Mouse (Mus musculus): ENCODE measurements around the gene Myoz2. TPM values are rescaled to one million over a fixed set of nuclear protein-coding genes. Genes with fewer than 3 reads are reported as not detected.

Myoz2 gene
- polyA plus RNA-seq, 2 experiments = not detected

GRCm38 (mm10) chr3:123075034-123075433 is 40.2 kb upstream of the Myoz2 start:
- Histone ChIP-seq H3K27me3 (ENCODE audit: control insufficient read depth, insufficient read depth, low read length) (no peaks in the 10 kb centered on the region), H3K36me3 (replicated peaks; ENCODE audit: control insufficient read depth, insufficient read depth, low read depth) (no peaks in the 10 kb centered on the region), H3K27ac (no peak overlapping the region), H3K4me3 (ENCODE audit: insufficient read depth in 1 of 2, low read depth in 2 of 2, low read length in 2 of 2) (no peak overlapping the region), H3K9me3 (ENCODE audit: control insufficient read depth, low read length) (no peaks in the 10 kb centered on the region), H3K9ac (replicated peaks) (no peak overlapping the region), H3K4me1 (replicated peaks; ENCODE audit: control insufficient read depth in 2 of 2, insufficient read depth in 2 of 2, low read length in 1 of 2) (no peaks in the 10 kb centered on the region), H3K4me2 (ENCODE audit: low read depth) (no peak overlapping the region)
- DNase-seq (ENCODE audit: low read depth in 3 of 3, low spot score in 3 of 3) = no peak
- TF ChIP-seq EP300 (IDR thresholded peaks at IDR 0.05; ENCODE audit: low read depth) (no peak), CTCF (IDR thresholded peaks at IDR 0.05; ENCODE audit: low read depth) (no peak)
- no peak for ATAC-seq (ENCODE audit: insufficient read depth)

- H3K27ac ChIP-seq = no peak overlapping the region
- TF ChIP-seq CTCF (IDR thresholded peaks at IDR 0.05; ENCODE audit: low read depth) (no peak), EP300 (IDR thresholded peaks at IDR 0.05; ENCODE audit: low read depth) (no peak)
- no peaks in the 10 kb centered on the region for H3K27me3 ChIP-seq (ENCODE audit: control insufficient read depth, insufficient read depth, low read length)
- no peak overlapping the region for H3K4me2 ChIP-seq (ENCODE audit: low read depth)
- no peak overlapping the region for H3K4me3 ChIP-seq (ENCODE audit: insufficient read depth in 1 of 2, low read depth in 2 of 2, low read length in 2 of 2)
- DNase-seq (ENCODE audit: low read depth in 3 of 3, low spot score in 3 of 3) (no peak), ATAC-seq (ENCODE audit: insufficient read depth) (no peak)
- H3K9ac ChIP-seq (replicated peaks) = no peak overlapping the region
- no peaks in the 10 kb centered on the region for H3K36me3 ChIP-seq (replicated peaks; ENCODE audit: control insufficient read depth, insufficient read depth, low read depth)
- no peaks in the 10 kb centered on the region for H3K4me1 ChIP-seq (replicated peaks; ENCODE audit: control insufficient read depth in 2 of 2, insufficient read depth in 2 of 2, low read length in 1 of 2)
- no peaks in the 10 kb centered on the region for H3K9me3 ChIP-seq (ENCODE audit: control insufficient read depth, low read length)
Measured at GRCm38 (mm10) chr3:123073351-123073750, 38.5 kb upstream of the Myoz2 start.

GRCm38 (mm10) chr3:123072472-123072871 is 37.7 kb upstream of the Myoz2 start:
- no peak overlapping the region for H3K27ac ChIP-seq
- no CpG with 5 or more reads among the region's 1 CpGs for WGBS (ENCODE audit: insufficient replicate concordance)
- no peak for ATAC-seq (ENCODE audit: insufficient read depth)

GRCm38 (mm10) chr3:123070996-123071395 is 36.2 kb upstream of the Myoz2 start:
- Histone ChIP-seq H3K27me3 (ENCODE audit: control insufficient read depth, insufficient read depth, low read length) (no peaks in the 10 kb centered on the region), H3K4me3 (ENCODE audit: insufficient read depth in 1 of 2, low read depth in 2 of 2, low read length in 2 of 2) (no peak overlapping the region), H3K9ac (replicated peaks) (no peak overlapping the region), H3K4me2 (ENCODE audit: low read depth) (no peak overlapping the region), H3K36me3 (replicated peaks; ENCODE audit: control insufficient read depth, insufficient read depth, low read depth) (no peaks in the 10 kb centered on the region), H3K9me3 (ENCODE audit: control insufficient read depth, low read length) (no peaks in the 10 kb centered on the region), H3K4me1 (replicated peaks; ENCODE audit: control insufficient read depth in 2 of 2, insufficient read depth in 2 of 2, low read length in 1 of 2) (no peaks in the 10 kb centered on the region), H3K27ac (no peak overlapping the region)
- ATAC-seq (ENCODE audit: insufficient read depth) (no peak), DNase-seq (ENCODE audit: low read depth in 3 of 3, low spot score in 3 of 3) (no peak)
- 76% methylated on average over 1 of the region's 1 CpGs for WGBS (ENCODE audit: insufficient replicate concordance)
- TF ChIP-seq CTCF (IDR thresholded peaks at IDR 0.05; ENCODE audit: low read depth) (no peak), EP300 (IDR thresholded peaks at IDR 0.05; ENCODE audit: low read depth) (no peak)

More at GRCm38 (mm10) chr3:123072472-123072871, 37.7 kb upstream of the Myoz2 start:
- Histone ChIP-seq H3K9me3 (ENCODE audit: control insufficient read depth, low read length) (no peaks in the 10 kb centered on the region), H3K36me3 (replicated peaks; ENCODE audit: control insufficient read depth, insufficient read depth, low read depth) (no peaks in the 10 kb centered on the region), H3K4me3 (ENCODE audit: insufficient read depth in 1 of 2, low read depth in 2 of 2, low read length in 2 of 2) (no peak overlapping the region), H3K9ac (replicated peaks) (no peak overlapping the region), H3K4me2 (ENCODE audit: low read depth) (no peak overlapping the region), H3K27me3 (ENCODE audit: control insufficient read depth, insufficient read depth, low read length) (no peaks in the 10 kb centered on the region), H3K4me1 (replicated peaks; ENCODE audit: control insufficient read depth in 2 of 2, insufficient read depth in 2 of 2, low read length in 1 of 2) (no peaks in the 10 kb centered on the region)
- TF ChIP-seq CTCF (IDR thresholded peaks at IDR 0.05; ENCODE audit: low read depth) (no peak), EP300 (IDR thresholded peaks at IDR 0.05; ENCODE audit: low read depth) (no peak)
- DNase-seq (ENCODE audit: low read depth in 3 of 3, low spot score in 3 of 3) = no peak

- Histone ChIP-seq H3K9ac (replicated peaks) (no peak overlapping the region), H3K9me3 (ENCODE audit: control insufficient read depth, low read length) (no peaks in the 10 kb centered on the region), H3K4me3 (ENCODE audit: insufficient read depth in 1 of 2, low read depth in 2 of 2, low read length in 2 of 2) (no peak overlapping the region), H3K4me1 (replicated peaks; ENCODE audit: control insufficient read depth in 2 of 2, insufficient read depth in 2 of 2, low read length in 1 of 2) (peaks cover 0 to 6% of the 10 kb centered on the region in 2 experiments; a peak in 2 of 4 replicates), H3K4me2 (ENCODE audit: low read depth) (no peak overlapping the region), H3K27ac (no peak overlapping the region), H3K27me3 (ENCODE audit: control insufficient read depth, insufficient read depth, low read length) (no peaks in the 10 kb centered on the region), H3K36me3 (replicated peaks; ENCODE audit: control insufficient read depth, insufficient read depth, low read depth) (no peaks in the 10 kb centered on the region)
- 66% methylated on average over 7 of the region's 7 CpGs for WGBS (ENCODE audit: insufficient replicate concordance)
- no peak for TF ChIP-seq EP300 (IDR thresholded peaks at IDR 0.05; ENCODE audit: low read depth)
- no peak for TF ChIP-seq CTCF (IDR thresholded peaks at IDR 0.05; ENCODE audit: low read depth)
- ATAC-seq (ENCODE audit: insufficient read depth) (no peak), DNase-seq (ENCODE audit: low read depth in 3 of 3, low spot score in 3 of 3) (no peak)
Measured at GRCm38 (mm10) chr3:123066836-123067235, 32.0 kb upstream of the Myoz2 start.

Measured in liver, embryonic 14.5 days (tissue).